Mouse (Mus musculus) heart, adult 2 months (tissue): ENCODE results near the gene Tbrg4.

ENCODE experiments used
- CTCF ChIP-seq: fragments of 200-600 bp; IDR thresholded peaks from 2 replicates; pipeline ENCODE4 v1.8.1; 2022; ENCODE audit warnings: antibody characterized with exemption, mild to moderate bottlenecking, moderate library complexity
- EP300 ChIP-seq: fragments of 200-500 bp; IDR thresholded peaks from 2 replicates; pipeline ENCODE4 v1.6.1; 2011; ENCODE audit warnings: low read depth, low read length, control low read depth; ENCODE audit not compliant: insufficient read depth
- POLR2A ChIP-seq: fragments of 200-500 bp; IDR thresholded peaks from 2 replicates; pipeline ENCODE4 v1.6.1; 2011; ENCODE audit warnings: mild to moderate bottlenecking, low read depth, low read length, control low read depth; ENCODE audit not compliant: insufficient read depth

DNA sequence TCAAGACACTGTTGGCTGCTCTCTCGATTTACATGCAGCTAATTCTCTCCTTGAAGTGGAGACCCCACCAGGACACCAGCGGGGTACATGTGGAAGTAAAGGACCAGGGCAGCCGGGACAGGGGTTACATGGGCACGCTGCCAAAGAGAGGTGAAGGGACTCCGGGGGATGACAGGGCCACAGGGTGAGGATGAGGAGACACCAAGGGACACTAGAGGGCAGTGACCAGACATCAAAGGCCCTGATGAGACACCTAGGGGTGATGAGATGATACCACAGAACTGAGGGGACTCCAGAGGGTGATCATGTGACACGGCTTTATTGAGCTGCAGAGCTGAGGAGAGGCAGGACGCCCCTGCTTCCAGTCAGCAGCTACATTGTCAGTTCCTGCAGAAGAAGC lies 28.3 kb downstream of the Tbrg4 start:
- TF ChIP-seq POLR2A (no peak), EP300 (no peak), CTCF (no peak)
